Mouse (Mus musculus) embryo, embryonic 10.5 days (tissue): ENCODE data around the gene B3gat3.
"Not testable (repeated sequence)": the region's sequence is repeated elsewhere in the genome, so short reads cannot be mapped to it uniquely, and the experiment has no call there.

ENCODE experiments used
- DNase-seq: peaks from one replicate; pipeline ENCODE4 v3.0.0-alpha.2; 2015; ENCODE audit warnings: low spot score

B3gat3 gene

GRCm38 (mm10) chr19:8942276-8942964, 22.2 kb downstream of the B3gat3 start:
- DNase-seq, result peak; percentile 64

DNA sequence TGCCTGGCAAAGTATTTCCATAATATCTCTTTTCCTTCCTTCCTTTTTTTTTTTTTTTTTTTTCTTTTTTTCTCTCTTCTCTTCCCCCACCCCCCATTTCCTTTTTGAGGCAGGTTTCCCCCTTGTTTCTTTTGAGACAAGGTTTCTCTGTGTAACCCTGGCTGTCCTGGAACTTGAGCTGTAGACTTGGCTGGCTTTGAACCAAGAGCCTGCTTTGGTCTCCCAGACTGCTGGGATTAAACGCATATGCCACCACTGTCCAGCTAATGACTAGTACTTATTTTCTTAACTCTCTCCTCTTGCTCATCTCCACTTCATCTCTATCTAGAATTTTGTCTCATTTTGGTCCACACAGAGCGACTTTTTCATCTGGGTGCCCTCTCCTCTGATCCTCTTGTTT, 22.9 kb downstream of the B3gat3 start:
- DNase-seq, result no peak

DNA sequence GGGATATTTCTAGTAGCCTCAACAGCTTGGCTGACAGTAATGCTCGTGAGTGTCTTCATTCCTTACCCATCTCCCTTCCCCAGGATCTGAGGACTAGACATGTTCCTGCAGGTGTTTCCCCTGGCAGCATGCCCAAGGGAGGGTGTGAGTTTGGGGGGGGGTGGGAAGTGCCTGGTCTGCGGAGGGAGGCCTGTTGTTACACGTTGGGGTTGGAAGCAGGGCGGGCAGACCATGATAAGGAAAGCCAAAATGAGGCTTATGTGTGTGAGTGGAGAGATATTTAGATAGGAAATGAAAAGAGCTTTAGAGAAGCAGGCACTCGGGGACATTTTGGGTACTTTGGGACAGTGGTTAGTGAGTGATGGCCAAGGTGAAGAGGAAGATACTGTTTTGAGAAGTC, 23.9 kb downstream of the B3gat3 start:
- no peak for DNase-seq

GRCm38 (mm10) chr19:8944750-8945149, 24.6 kb downstream of the B3gat3 start:
- DNase-seq, result peak; percentile 83

GRCm38 (mm10) chr19:8945251-8945650, 25.1 kb downstream of the B3gat3 start:
- DNase-seq, result no peak

DNA sequence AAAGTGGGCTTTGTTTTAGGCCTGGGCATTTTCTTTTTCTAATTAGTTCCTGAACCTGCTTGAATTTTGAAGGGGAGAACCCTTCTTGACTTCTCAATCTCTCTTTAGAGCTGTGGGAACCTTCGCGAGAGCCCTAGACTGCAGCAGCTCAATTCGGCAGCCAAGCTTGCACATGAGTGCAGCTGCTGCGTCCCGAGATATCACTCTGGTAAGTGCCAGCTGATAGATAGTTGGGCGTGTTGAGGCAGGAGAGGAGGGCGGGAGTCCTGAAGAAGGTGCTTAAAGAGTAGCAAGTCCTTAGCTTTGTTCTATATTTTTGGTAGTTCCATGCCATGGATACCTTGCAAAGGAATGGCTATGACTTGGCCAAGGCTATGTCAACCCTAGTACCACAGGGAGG, 26.8 kb downstream of the B3gat3 start:
- DNase-seq, result no peak

DNA sequence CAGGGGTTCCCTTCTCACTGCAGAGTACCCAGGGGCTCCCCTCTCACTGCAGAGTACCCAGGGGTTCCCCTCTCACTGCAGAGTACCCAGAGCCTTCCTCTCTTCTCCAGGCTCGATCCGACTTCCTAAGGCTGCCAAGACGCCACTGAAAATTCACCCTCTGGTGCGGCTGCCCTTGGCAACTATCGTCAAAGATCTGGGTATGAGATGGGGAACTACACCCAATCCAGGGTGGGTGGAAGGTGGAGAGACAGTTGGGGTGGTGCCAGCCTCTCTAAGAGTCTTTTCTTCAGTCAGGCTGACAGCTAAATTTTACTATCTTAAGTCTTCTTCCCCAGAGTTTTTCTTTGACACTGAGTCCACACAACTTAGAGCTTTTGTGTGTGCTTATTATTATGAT, 30.0 kb downstream of the B3gat3 start:
- no peak for DNase-seq

GRCm38 (mm10) chr19:8952241-8952640, 32.1 kb downstream of the B3gat3 start:
- DNase-seq, result no peak

DNA sequence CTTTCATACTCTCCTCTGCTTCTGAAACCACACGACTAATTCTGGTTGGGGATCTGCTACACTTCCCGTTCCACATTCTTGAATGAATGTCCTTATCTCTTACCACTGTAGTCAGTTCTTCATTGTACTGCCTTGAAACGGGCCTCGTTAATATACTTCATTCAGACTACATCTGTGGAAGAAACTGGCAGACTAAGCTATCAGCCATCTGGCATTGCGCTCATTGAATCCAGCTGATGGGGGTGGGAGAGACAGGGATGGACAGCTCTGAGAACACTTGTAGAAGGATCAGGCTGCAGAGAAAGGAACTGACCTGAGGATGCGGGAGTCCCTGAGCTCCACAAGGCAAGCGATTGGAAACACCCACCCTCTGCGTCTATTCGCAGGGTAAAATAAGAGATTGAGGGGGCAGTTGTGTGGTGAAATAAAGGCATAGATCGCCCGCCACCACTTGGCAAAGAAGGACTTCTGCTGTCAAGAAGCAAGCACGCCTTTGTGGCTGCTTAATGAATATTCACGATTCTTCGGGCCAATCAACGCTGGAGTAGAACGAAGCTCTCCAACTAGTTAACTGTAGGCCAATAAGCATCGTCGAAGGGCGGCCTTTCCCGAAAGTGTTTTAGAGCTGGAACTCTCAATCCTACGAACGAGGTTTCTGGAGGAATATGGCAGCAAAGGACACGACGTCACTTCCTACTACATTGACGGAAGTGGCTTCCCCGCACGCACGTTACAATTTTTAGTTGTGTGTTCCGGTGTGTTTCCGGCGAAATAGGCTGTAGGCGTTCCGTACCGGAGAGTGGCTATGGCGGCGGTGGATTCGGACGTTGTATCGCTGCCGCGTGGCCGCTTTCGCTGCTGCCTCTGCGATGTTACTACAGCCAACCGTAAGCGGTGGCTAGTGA, 33.2 kb downstream of the B3gat3 start, which contains the start of gene Tut1:
TSS of gene Tut1 (plus strand) at position 713 of the 905 bp plus-strand sequence.
- DNase-seq, result peak; percentile 99

GRCm38 (mm10) chr19:8954171-8954570, 34.0 kb downstream of the B3gat3 start:
- no peak for DNase-seq

- no peak for DNase-seq
Measured at GRCm38 (mm10) chr19:8962256-8962655, 42.1 kb downstream of the B3gat3 start.

GRCm38 (mm10) chr19:8965075-8965474, 44.9 kb downstream of the B3gat3 start:
- no peak for DNase-seq

DNA sequence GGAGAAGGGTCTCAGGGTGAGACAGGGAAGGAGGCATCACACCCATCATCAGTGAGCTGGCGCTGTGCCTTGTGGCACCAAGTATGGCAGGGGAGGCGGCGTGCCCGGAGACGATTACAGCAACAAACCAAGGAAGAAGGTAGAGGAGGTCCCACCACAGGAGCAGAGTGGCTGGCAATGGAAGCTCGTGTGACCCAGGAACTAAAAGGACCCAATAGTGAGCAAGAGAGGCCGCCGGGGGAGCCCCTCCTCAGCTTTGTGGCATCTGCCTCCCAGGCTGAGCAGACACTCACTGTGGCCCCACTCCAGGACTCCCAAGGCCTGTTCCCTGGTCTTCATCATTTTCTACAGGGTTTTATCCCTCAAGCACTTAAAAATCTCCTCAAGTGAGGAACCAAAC, 45.6 kb downstream of the B3gat3 start:
- DNase-seq, result no peak

GRCm38 (mm10) chr19:8966198-8966589, 46.0 kb downstream of the B3gat3 start:
- no peak for DNase-seq

DNA sequence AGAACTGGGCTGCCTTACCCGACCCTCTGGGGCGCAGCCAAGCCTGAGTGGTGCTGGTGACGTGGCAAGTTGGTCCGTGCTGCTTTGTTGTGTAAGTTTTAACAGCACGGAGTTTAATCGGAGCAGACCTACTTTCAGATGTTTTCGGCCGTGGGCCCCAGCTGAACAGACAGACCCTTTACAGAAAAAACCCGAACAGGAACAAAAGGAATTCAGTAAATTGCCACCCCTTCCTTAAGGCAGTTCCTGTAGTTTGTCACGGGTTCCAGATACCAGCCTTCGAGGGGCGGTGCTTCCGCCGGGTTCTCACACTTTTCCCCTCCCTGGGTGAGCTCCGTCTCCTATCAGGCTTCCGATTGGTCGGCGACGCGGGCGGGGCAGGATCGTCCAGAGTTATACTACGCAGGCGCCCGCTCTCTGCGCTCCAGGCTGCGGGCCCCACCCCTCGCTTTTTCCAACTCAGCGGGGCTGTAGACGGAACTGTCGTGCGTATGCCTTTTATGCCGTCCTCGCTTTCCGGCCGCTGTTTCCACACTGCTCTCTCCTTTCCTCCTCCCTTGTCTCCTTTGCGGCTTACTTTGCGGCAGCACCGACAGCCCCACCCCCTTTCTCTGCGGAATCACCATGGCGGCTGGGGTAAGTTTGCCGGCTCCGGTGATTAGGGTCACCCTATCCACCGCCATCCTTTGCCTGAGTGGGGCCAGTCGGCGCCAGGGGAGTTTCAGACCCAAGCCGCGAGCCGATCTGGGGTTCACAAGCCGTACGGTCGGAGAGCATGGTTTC, 46.6 kb downstream of the B3gat3 start, which contains the start of gene Eef1g:
TSS of gene Eef1g (plus strand) at position 452 of the 783 bp plus-strand sequence.
- peak; percentile 99 for DNase-seq

DNA sequence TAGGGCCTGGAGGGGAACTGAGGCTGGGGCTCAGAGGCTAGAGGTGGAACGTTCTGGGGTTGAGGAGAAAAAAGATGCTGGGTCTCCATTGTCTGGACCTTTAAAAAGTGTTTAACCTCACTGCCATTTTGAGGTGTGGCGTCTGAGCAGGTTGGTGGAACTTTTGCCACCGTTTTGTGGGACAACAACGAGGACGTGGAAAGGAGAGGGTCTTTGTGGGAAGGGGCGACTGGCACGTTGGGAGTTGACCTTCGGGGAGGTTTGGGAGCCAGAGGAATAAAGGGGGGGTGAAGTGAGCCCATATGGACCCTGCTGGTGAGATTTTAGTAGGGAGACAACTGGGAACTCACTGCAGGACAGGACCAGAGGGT, 47.2 kb downstream of the B3gat3 start:
- no peak for DNase-seq

DNA sequence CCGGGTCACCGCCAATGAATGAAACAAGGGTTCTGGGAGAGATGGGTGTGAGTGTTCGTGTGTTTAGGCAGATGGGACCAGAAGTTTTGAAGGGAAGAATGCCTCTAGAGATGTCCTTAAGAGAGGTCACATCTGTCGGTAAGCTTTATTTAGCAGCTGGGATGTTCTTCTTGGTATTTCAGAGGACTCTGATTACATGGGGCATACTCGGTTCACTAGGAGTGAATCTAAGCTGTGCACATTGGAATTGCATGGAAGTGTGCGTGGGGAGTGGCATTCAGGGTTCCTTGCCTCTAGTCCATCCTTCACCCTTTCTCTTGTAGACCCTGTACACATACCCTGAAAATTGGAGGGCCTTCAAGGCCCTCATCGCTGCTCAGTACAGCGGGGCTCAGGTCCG, 47.7 kb downstream of the B3gat3 start:
- DNase-seq, result no peak

- DNase-seq, result not testable (repeated sequence)
Measured at GRCm38 (mm10) chr19:8972491-8972890, 52.3 kb downstream of the B3gat3 start.

- DNase-seq, result no peak
Measured at GRCm38 (mm10) chr19:8974638-8975037, 54.5 kb downstream of the B3gat3 start.

DNA sequence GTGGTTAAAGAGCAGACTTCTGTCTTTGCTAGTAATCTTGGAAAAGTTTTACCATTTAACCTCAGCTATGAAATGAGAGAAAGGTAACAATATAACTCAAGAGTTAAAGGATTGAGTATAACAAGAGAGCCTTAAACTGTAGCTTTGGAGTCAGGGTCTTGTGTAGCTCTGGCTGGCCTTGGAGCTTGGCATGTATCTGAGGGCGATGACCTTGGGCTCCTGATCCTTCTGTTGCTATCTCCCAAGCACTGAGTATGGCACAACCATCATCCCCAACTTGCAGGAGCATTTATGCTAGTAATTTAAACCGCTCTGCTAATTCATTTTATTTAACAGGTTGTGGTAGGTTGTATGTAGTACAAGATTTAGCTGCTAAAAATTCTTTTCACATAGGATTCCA, 55.3 kb downstream of the B3gat3 start:
- DNase-seq, result no peak

DNA sequence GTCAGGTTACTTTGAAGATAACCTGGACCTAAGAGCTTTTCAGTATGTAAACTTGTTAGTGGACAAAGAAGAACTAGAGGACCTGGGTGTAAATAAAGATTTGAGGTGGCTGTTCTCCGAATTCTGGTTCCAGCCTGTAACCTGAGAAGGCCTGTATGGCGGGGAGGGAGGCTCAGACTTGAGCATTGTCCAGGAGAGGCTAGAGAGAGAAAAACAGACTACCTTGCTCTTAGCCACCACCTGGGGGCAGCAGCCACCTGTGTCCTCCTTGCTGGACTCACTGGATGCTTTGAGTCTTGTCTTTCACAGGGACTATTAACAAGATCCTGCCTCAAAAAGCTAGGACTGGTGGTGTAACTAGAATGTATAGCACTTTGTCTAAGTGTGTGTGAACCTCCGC, 56.4 kb downstream of the B3gat3 start:
- DNase-seq, result peak; percentile 75
